Mouse (Mus musculus): Measurements from ENCODE around the gene Fam217b. TPM values are rescaled to one million over a fixed set of nuclear protein-coding genes. Genes with fewer than 3 reads are reported as not detected.
A peak's percentile ranks its signal among the peaks of the same experiment; 100 is the strongest.

Fam217b gene
- total RNA-seq (2014; rRNA removed; ENCODE audit: low replicate concordance) (4.6 and 5.0 TPM in 2 replicates), polyA plus RNA-seq (2015; fragmentation: Nextera tagmentation; extraction: Ambion mirVana) (6.0 and 8.0 TPM in 2 replicates)

DNA sequence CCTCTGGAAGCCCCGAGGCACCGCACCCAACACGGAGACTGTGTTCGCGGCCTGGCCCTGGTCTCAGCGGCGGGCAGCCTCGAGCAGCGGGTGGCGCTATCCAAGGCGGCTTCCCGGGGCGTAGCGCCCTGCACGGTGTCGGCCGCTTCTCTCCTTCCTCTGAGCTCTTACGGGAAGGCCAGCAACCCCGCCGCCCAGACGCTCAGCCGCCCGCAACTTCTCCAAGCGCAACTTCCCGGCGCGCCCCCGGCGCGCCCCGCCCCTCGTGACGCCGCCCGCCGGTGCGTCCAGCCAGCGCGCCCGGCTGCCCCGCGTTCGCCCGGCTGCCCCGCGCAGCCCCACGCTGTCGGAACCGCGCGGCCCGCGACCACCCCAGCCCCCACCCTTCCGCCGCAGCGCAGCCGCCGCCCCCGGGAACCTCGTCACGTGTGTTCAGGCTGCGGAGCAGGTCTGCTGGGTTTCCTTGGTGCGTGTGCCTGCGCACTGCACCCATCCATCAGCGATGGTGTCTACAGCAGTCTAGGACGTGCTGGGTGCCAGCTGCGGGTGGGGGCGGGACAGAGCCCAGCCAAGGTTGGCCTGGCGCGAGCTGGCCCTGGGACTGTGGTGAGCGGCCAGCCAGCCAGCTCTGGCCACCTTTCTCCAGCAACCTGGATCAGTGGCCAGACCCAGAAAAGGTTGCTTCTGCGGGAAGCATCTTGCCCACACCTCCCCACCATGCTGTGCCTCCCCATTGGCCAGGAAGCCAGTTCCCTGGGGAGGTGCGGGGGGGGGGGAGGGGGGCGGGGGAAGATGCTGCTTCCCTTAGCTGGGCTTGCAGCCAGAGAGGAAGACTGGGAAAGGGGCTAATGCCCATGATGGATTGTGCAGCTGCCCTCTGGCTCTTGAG is at the start of gene Fam217b, which contains the start of gene Ppp1r3d:
Gene Fam217b, plus strand, starts transcription at position 264 of the 889 bp plus-strand sequence.
Gene Ppp1r3d, minus strand, starts transcription at position 212 of the 889 bp plus-strand sequence.
- H3K4me2 ChIP-seq (ENCODE audit: low read depth, low read length), result peak within 1 kb of the TSS; percentile 96
- no peaks in the 10 kb centered on the region for H3K27me3 ChIP-seq (ENCODE audit: control insufficient read depth, insufficient read depth, low read length)
- peak within 1 kb of the TSS; percentile 68 for H3K4me3 ChIP-seq (ENCODE audit: low read depth, low read length)
- ATAC-seq (ENCODE audit: insufficient read depth, low read depth) (peak; percentile 65), DNase-seq (ENCODE audit: low spot score) (peak; percentile 47)
- H3K9ac ChIP-seq (replicated peaks; ENCODE audit: low read depth, low read length), result peak within 1 kb of the TSS; percentile 49
- 0 out of 2 replicates have a peak, but pooled peaks have one; percentile 2 for TF ChIP-seq CTCF (IDR thresholded peaks at IDR 0.05; ENCODE audit: low read depth)
- TF ChIP-seq EP300 (IDR thresholded peaks at IDR 0.05; ENCODE audit: low read depth), result no peak
- peak within 1 kb of the TSS; percentile 90 for H3K27ac ChIP-seq (ENCODE audit: low read depth)
- peaks cover 20% of the 10 kb centered on the region for H3K4me1 ChIP-seq (ENCODE audit: control insufficient read depth, insufficient read depth)
- no peaks in the 10 kb centered on the region for H3K9me3 ChIP-seq (replicated peaks; ENCODE audit: control insufficient read depth, low read length)
- under 1% methylated on average over 72 of the region's 74 CpGs for WGBS
- H3K36me3 ChIP-seq (replicated peaks; ENCODE audit: control insufficient read depth, insufficient read depth, low read length), result peaks cover 21% of the 10 kb centered on the region

DNA sequence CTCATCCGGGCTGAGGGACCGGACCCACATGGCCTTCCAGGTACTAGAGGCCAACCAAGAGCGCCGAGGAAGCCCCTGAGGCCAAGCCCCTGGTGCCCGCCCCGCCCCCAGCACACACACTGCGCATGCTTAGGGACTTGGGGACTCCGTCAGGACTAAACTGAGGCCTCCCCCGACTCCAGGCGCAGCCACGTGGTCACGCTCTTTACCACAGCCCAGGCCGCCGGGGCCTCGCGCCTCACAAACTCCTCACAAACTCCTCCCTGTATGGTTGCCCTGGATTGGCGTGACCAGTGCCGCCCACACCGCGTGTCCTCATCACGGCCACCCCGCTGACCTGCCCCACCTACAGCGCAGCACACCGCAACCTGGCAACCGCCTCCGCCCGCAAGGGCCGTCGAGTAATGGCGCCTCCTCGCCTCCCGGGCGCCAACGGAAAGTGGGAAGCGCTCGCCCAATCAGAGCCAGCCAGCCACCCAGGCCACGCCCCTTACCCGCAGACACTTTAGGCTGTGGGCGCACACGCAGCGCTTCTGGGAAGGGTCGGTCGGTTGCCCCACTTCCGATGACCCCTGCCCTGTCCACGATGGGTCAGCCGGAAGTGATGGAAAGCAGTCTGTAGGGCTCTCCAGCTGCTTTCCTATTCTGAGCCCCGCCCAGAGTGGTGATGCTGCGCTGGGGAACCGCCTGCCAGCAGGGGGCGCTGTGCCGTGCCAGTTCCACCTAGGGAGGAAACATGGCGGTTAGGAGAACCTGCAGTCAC is 7.1 kb upstream of the Fam217b start, which contains the start of gene Sycp2:
Gene Sycp2, minus strand, starts transcription at position 633 of the 763 bp plus-strand sequence.
- Histone ChIP-seq H3K27me3 (ENCODE audit: control insufficient read depth, insufficient read depth, low read length) (0 out of 2 replicates have a peak, but pooled peaks cover 6% of the 10 kb centered on the region), H3K9me3 (replicated peaks; ENCODE audit: control insufficient read depth, low read length) (no peaks in the 10 kb centered on the region), H3K4me1 (ENCODE audit: control insufficient read depth, insufficient read depth) (peaks cover 4% of the 10 kb centered on the region; the same call in 1 of the 2 replicates), H3K27ac (ENCODE audit: low read depth) (no peak within 1 kb of the TSS), H3K36me3 (replicated peaks; ENCODE audit: control insufficient read depth, insufficient read depth, low read length) (no peaks in the 10 kb centered on the region), H3K4me2 (ENCODE audit: low read depth, low read length) (no peak within 1 kb of the TSS), H3K4me3 (ENCODE audit: low read depth, low read length) (no peak within 1 kb of the TSS), H3K9ac (replicated peaks; ENCODE audit: low read depth, low read length) (no peak within 1 kb of the TSS)
- TF ChIP-seq EP300 (IDR thresholded peaks at IDR 0.05; ENCODE audit: low read depth) (no peak), CTCF (IDR thresholded peaks at IDR 0.05; ENCODE audit: low read depth) (0 out of 2 replicates have a peak, but pooled peaks have one; percentile 3)
- no peak for DNase-seq (ENCODE audit: low spot score)
- 78% methylated on average over 52 of the region's 52 CpGs for WGBS
- ATAC-seq (ENCODE audit: insufficient read depth, low read depth), result 0 out of 2 replicates have a peak, but pooled peaks have one; percentile 16

GRCm38 (mm10) chr2:178409024-178409423 is 5.3 kb upstream of the Fam217b start:
- 44% methylated on average over 1 of the region's 1 CpGs for WGBS
- no peaks in the 10 kb centered on the region for H3K36me3 ChIP-seq (replicated peaks; ENCODE audit: control insufficient read depth, insufficient read depth, low read length)
- H3K9ac ChIP-seq (replicated peaks; ENCODE audit: low read depth, low read length), result no peak overlapping the region
- no peaks in the 10 kb centered on the region for H3K9me3 ChIP-seq (replicated peaks; ENCODE audit: control insufficient read depth, low read length)
- H3K27me3 ChIP-seq (ENCODE audit: control insufficient read depth, insufficient read depth, low read length), result 0 out of 2 replicates have a peak, but pooled peaks cover 6% of the 10 kb centered on the region
- no peak for DNase-seq (ENCODE audit: low spot score)
- no peak overlapping the region for H3K4me2 ChIP-seq (ENCODE audit: low read depth, low read length)
- H3K4me3 ChIP-seq (ENCODE audit: low read depth, low read length), result no peak overlapping the region
- ATAC-seq (ENCODE audit: insufficient read depth, low read depth), result no peak
- H3K4me1 ChIP-seq (ENCODE audit: control insufficient read depth, insufficient read depth), result peaks cover 11% of the 10 kb centered on the region
- H3K27ac ChIP-seq (ENCODE audit: low read depth), result no peak overlapping the region
- TF ChIP-seq CTCF (IDR thresholded peaks at IDR 0.05; ENCODE audit: low read depth) (no peak), EP300 (IDR thresholded peaks at IDR 0.05; ENCODE audit: low read depth) (no peak)

DNA sequence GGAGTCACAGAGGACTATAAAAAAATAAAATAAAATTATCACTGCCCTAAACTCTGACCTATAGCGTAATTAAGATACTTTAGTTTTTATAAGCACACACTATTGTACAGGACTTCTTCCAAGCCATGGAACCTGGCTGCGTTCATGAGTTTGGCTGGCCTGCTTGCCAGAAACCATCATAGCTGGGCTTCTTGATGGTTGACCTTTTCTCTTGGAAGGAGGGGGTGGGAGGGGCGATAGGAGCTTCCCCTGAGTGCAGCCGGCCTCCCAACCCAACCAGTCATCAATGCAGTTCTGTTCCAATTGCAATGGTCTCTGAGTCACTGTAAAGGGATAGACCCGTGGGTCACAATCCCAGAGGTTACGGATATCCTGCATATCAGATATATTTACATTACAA is 4.0 kb upstream of the Fam217b start:
- Histone ChIP-seq H3K27me3 (ENCODE audit: control insufficient read depth, insufficient read depth, low read length) (0 out of 2 replicates have a peak, but pooled peaks cover 6% of the 10 kb centered on the region), H3K36me3 (replicated peaks; ENCODE audit: control insufficient read depth, insufficient read depth, low read length) (no peaks in the 10 kb centered on the region), H3K27ac (ENCODE audit: low read depth) (no peak overlapping the region), H3K9ac (replicated peaks; ENCODE audit: low read depth, low read length) (no peak overlapping the region), H3K4me3 (ENCODE audit: low read depth, low read length) (no peak overlapping the region), H3K4me2 (ENCODE audit: low read depth, low read length) (no peak overlapping the region), H3K4me1 (ENCODE audit: control insufficient read depth, insufficient read depth) (peaks cover 11% of the 10 kb centered on the region), H3K9me3 (replicated peaks; ENCODE audit: control insufficient read depth, low read length) (no peaks in the 10 kb centered on the region)
- DNase-seq (ENCODE audit: low spot score), result no peak
- TF ChIP-seq EP300 (IDR thresholded peaks at IDR 0.05; ENCODE audit: low read depth) (no peak), CTCF (IDR thresholded peaks at IDR 0.05; ENCODE audit: low read depth) (no peak)
- ATAC-seq (ENCODE audit: insufficient read depth, low read depth), result no peak
- 72% methylated on average over 6 of the region's 6 CpGs for WGBS

- Histone ChIP-seq H3K27ac (ENCODE audit: low read depth) (peak overlapping the region; percentile 90), H3K27me3 (ENCODE audit: control insufficient read depth, insufficient read depth, low read length) (0 out of 2 replicates have a peak, but pooled peaks cover under 1% of the 10 kb centered on the region), H3K4me2 (ENCODE audit: low read depth, low read length) (peak overlapping the region; percentile 96), H3K4me1 (ENCODE audit: control insufficient read depth, insufficient read depth) (peaks cover 20% of the 10 kb centered on the region), H3K9me3 (replicated peaks; ENCODE audit: control insufficient read depth, low read length) (no peaks in the 10 kb centered on the region), H3K4me3 (ENCODE audit: low read depth, low read length) (peak overlapping the region; percentile 68), H3K36me3 (replicated peaks; ENCODE audit: control insufficient read depth, insufficient read depth, low read length) (0 out of 2 replicates have a peak, but pooled peaks cover 2% of the 10 kb centered on the region), H3K9ac (replicated peaks; ENCODE audit: low read depth, low read length) (peak overlapping the region; percentile 49)
- DNase-seq (ENCODE audit: low spot score) (peak; percentile 87), ATAC-seq (ENCODE audit: insufficient read depth, low read depth) (peak; percentile 63)
- WGBS, result 17% methylated on average over 6 of the region's 6 CpGs
- TF ChIP-seq CTCF (IDR thresholded peaks at IDR 0.05; ENCODE audit: low read depth), result no peak
- TF ChIP-seq EP300 (IDR thresholded peaks at IDR 0.05; ENCODE audit: low read depth), result peak; percentile 19; the same call in 1 of the 2 replicates
These were observed 1.7 kb upstream of the Fam217b start for GRCm38 (mm10) chr2:178412598-178412997.

All from heart, postnatal 0 days (tissue).